Mouse (Mus musculus): ENCODE measurements at regions not wholly inside any gene's neighbourhood (a gene's known extent, or its start where the extent isn't known, plus 50 kb on each side); places are given as distances from the start of the nearest gene placed in this dataset.

DNA sequence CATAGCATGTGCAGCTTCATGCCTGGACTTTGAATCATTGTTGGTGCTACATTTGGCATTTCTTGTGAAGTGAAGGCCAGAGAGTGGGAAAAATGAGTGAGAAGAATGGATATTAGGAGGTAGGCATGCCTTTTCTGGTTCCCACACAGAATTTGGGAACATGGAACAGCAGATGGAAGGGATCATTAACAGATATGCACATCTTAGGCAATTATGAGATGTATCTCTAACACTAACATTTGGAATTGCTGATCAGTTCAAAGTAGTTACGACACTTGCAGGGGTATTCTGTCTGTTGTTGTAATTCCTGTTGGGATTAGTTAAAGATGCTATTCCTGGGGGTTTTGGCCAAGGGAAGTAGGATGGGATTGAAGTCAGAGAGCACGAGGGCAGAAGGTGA lies 2164.4 kb downstream of the 4930444P10Rik start:
- DNase-seq (ENCODE audit: low spot score) (no peak), ATAC-seq (ENCODE audit: insufficient number of reproducible peaks, low FRiP score, low TSS enrichment, low read depth) (no peak)
- H3K36me3 ChIP-seq (ENCODE audit: control insufficient read depth, insufficient read depth, low read length), result no peaks in the 10 kb centered on the region
- no peaks in the 10 kb centered on the region for H3K4me1 ChIP-seq (ENCODE audit: control insufficient read depth, insufficient read depth, low read length)
- H3K9me3 ChIP-seq (ENCODE audit: control insufficient read depth, low read length), result no peaks in the 10 kb centered on the region
- 84% methylated on average over 2 of the region's 2 CpGs for WGBS
- no peaks in the 10 kb centered on the region for H3K27me3 ChIP-seq (ENCODE audit: control insufficient read depth, insufficient read depth, low read length)
- H3K27ac ChIP-seq (replicated peaks; ENCODE audit: low read depth, low read length), result no peak overlapping the region
- no peak overlapping the region for H3K9ac ChIP-seq (ENCODE audit: low read length)
- no peak overlapping the region for H3K4me3 ChIP-seq (ENCODE audit: low read depth, low read length)
- H3K4me2 ChIP-seq (ENCODE audit: low read depth, severe bottlenecking), result no peak overlapping the region

DNA sequence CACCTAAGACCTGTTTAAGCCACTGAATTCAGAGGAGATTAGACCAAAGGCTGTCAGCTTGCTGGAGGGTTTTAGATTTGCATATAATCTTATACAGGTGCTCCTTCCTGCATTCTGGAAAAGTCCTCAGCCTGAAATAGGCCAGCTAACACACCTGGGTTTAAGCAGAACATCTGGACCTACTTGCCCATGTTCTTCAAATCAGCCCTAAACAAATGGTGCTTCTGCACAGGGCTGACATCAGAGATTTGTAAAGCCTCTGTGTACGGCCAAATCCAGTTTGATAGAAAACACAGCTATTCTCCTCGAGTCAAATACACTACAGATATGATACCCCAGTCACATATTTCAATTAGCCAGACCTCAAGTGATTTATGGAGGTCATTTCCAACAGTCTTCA lies 2165.2 kb downstream of the 4930444P10Rik start:
- peak; percentile 68; the same call in 1 of the 2 replicates for ATAC-seq (ENCODE audit: insufficient number of reproducible peaks, low FRiP score, low TSS enrichment, low read depth)
- Histone ChIP-seq H3K27me3 (ENCODE audit: control insufficient read depth, insufficient read depth, low read length) (no peaks in the 10 kb centered on the region), H3K36me3 (ENCODE audit: control insufficient read depth, insufficient read depth, low read length) (no peaks in the 10 kb centered on the region), H3K4me1 (ENCODE audit: control insufficient read depth, insufficient read depth, low read length) (no peaks in the 10 kb centered on the region), H3K9ac (ENCODE audit: low read length) (no peak overlapping the region), H3K27ac (replicated peaks; ENCODE audit: low read depth, low read length) (no peak overlapping the region), H3K4me3 (ENCODE audit: low read depth, low read length) (no peak overlapping the region), H3K9me3 (ENCODE audit: control insufficient read depth, low read length) (no peaks in the 10 kb centered on the region), H3K4me2 (ENCODE audit: low read depth, severe bottlenecking) (no peak overlapping the region)
- WGBS, result 13% methylated on average over 2 of the region's 2 CpGs
- DNase-seq (ENCODE audit: low spot score), result peak; percentile 56

DNA sequence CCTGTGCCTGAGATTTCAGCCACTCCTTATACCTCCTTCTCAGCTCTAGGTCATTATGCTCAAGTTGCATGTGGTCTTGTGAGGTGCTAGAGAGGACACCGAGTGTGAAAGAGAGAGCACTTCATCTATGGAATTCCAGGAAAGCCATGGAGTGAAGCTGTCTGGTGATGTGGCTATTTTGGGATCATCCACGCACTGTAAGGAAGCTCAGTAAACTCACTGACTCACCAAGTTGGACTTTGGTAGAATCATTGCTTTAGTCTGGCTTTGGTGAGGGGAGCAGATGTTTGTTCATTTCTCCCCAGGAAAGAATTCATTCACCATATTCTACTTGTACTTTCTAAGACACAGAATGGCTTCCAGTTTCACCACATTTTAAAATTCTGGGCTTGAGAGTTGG lies 2167.1 kb downstream of the 4930444P10Rik start:
- Histone ChIP-seq H3K27ac (replicated peaks; ENCODE audit: low read depth, low read length) (no peak overlapping the region), H3K9me3 (ENCODE audit: control insufficient read depth, low read length) (no peaks in the 10 kb centered on the region), H3K36me3 (ENCODE audit: control insufficient read depth, insufficient read depth, low read length) (no peaks in the 10 kb centered on the region), H3K9ac (ENCODE audit: low read length) (no peak overlapping the region), H3K4me1 (ENCODE audit: control insufficient read depth, insufficient read depth, low read length) (no peaks in the 10 kb centered on the region), H3K27me3 (ENCODE audit: control insufficient read depth, insufficient read depth, low read length) (no peaks in the 10 kb centered on the region), H3K4me3 (ENCODE audit: low read depth, low read length) (no peak overlapping the region), H3K4me2 (ENCODE audit: low read depth, severe bottlenecking) (no peak overlapping the region)
- WGBS, result 91% methylated on average over 2 of the region's 2 CpGs
- DNase-seq (ENCODE audit: low spot score) (no peak), ATAC-seq (ENCODE audit: insufficient number of reproducible peaks, low FRiP score, low TSS enrichment, low read depth) (no peak)

DNA sequence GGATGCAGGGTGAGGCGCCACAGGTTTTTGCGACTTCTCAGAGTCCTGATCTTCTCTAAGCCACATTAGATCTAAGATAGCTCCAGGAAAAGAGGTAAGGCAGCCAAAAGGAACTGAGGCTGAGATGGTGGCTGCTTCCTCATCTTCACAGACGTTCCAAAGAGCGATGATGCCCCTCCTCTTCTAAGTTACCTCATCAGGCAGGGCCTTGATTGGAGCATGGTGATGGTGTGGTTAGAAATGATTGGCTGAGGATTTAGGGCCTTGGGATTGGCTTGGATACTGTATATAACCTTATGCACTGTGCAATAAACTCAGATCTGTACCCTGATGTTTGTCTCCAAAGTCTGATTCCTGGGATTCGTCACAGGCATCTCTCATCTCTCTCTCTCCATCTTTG lies 2177.9 kb downstream of the 4930444P10Rik start:
- Histone ChIP-seq H3K27me3 (ENCODE audit: control insufficient read depth, insufficient read depth, low read length) (no peaks in the 10 kb centered on the region), H3K4me2 (ENCODE audit: low read depth, severe bottlenecking) (no peak overlapping the region), H3K9ac (ENCODE audit: low read length) (no peak overlapping the region), H3K36me3 (ENCODE audit: control insufficient read depth, insufficient read depth, low read length) (no peaks in the 10 kb centered on the region), H3K27ac (replicated peaks; ENCODE audit: low read depth, low read length) (no peak overlapping the region), H3K4me1 (ENCODE audit: control insufficient read depth, insufficient read depth, low read length) (no peaks in the 10 kb centered on the region), H3K4me3 (ENCODE audit: low read depth, low read length) (no peak overlapping the region), H3K9me3 (ENCODE audit: control insufficient read depth, low read length) (no peaks in the 10 kb centered on the region)
- 88% methylated on average over 5 of the region's 5 CpGs for WGBS
- DNase-seq (ENCODE audit: low spot score) (no peak), ATAC-seq (ENCODE audit: insufficient number of reproducible peaks, low FRiP score, low TSS enrichment, low read depth) (no peak)

DNA sequence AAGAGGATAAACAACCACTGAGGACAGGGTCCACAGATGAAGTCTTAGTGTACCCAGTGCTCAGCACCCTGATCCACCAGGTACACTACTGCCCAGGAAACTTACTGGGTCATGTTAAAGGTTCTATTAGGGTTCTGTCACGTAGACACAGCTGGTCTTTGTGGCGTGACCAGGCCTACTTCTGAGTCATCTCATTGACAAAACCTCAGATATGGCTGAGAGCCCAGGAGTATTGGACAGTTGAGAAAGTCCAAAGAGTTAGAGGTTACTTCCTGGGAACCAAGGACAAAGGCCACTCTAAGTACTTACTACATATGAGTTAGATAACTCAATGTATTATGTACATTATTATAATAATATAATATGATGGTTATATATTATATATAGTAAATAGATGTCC lies 2214.0 kb downstream of the 4930444P10Rik start:
- Histone ChIP-seq H3K9me3 (ENCODE audit: control insufficient read depth, low read length) (no peaks in the 10 kb centered on the region; the same call in 1 of the 2 replicates), H3K4me1 (ENCODE audit: control insufficient read depth, insufficient read depth, low read length) (no peaks in the 10 kb centered on the region), H3K4me3 (ENCODE audit: low read depth, low read length) (no peak overlapping the region), H3K4me2 (ENCODE audit: low read depth, severe bottlenecking) (no peak overlapping the region), H3K27ac (replicated peaks; ENCODE audit: low read depth, low read length) (no peak overlapping the region), H3K36me3 (ENCODE audit: control insufficient read depth, insufficient read depth, low read length) (no peaks in the 10 kb centered on the region), H3K9ac (ENCODE audit: low read length) (no peak overlapping the region), H3K27me3 (ENCODE audit: control insufficient read depth, insufficient read depth, low read length) (no peaks in the 10 kb centered on the region)
- ATAC-seq (ENCODE audit: insufficient number of reproducible peaks, low FRiP score, low TSS enrichment, low read depth), result no peak
- WGBS, result 90% methylated on average over 2 of the region's 2 CpGs
- no peak for DNase-seq (ENCODE audit: low spot score)

DNA sequence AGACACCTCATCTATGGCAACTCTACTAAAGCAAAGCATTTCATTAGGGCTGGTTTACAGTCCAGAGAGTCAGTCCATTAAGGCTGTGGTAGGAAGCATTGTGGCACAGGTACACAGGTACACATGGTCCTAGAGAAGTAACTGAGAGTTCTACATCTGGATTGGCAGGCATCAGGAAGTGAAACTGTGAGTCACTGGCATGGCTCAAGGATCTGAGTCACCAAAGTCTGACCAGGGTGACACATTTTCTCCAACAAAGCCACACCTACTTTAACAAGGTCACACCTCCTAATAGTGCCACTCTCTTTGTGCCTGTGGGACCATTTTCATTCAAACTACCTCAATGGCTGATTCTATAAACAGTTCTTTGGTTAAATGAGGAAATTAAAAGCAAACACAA lies 2219.2 kb downstream of the 4930444P10Rik start:
- Histone ChIP-seq H3K4me1 (ENCODE audit: control insufficient read depth, insufficient read depth, low read length) (no peaks in the 10 kb centered on the region), H3K9me3 (ENCODE audit: control insufficient read depth, low read length) (no peaks in the 10 kb centered on the region), H3K4me2 (ENCODE audit: low read depth, severe bottlenecking) (no peak overlapping the region), H3K27ac (replicated peaks; ENCODE audit: low read depth, low read length) (no peak overlapping the region), H3K4me3 (ENCODE audit: low read depth, low read length) (no peak overlapping the region), H3K27me3 (ENCODE audit: control insufficient read depth, insufficient read depth, low read length) (no peaks in the 10 kb centered on the region), H3K9ac (ENCODE audit: low read length) (no peak overlapping the region), H3K36me3 (ENCODE audit: control insufficient read depth, insufficient read depth, low read length) (no peaks in the 10 kb centered on the region)
- no peak for ATAC-seq (ENCODE audit: insufficient number of reproducible peaks, low FRiP score, low TSS enrichment, low read depth)
- DNase-seq (ENCODE audit: low spot score), result no peak

DNA sequence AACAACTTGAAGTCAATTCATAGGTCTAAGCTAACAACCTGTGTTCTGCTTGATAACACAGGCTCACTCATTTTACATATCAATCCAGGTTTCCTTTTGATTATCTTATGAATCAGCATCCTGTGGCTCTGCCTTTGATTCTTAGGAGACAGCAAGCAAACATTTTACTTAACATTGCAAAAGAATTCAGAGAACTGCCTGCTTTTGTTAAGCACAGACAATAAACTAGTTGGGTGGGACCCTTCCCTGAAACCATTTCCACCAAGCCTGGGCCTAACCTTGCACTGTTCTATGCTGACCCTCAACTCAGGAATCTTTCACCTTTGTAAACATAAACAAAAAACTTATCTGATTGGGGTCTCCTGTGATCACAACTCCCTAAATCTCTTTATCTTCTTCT lies 2220.6 kb downstream of the 4930444P10Rik start:
- Histone ChIP-seq H3K4me2 (ENCODE audit: low read depth, severe bottlenecking) (no peak overlapping the region), H3K9me3 (ENCODE audit: control insufficient read depth, low read length) (no peaks in the 10 kb centered on the region), H3K9ac (ENCODE audit: low read length) (no peak overlapping the region), H3K36me3 (ENCODE audit: control insufficient read depth, insufficient read depth, low read length) (no peaks in the 10 kb centered on the region), H3K27ac (replicated peaks; ENCODE audit: low read depth, low read length) (no peak overlapping the region), H3K4me1 (ENCODE audit: control insufficient read depth, insufficient read depth, low read length) (no peaks in the 10 kb centered on the region), H3K4me3 (ENCODE audit: low read depth, low read length) (no peak overlapping the region), H3K27me3 (ENCODE audit: control insufficient read depth, insufficient read depth, low read length) (no peaks in the 10 kb centered on the region)
- ATAC-seq (ENCODE audit: insufficient number of reproducible peaks, low FRiP score, low TSS enrichment, low read depth) (no peak), DNase-seq (ENCODE audit: low spot score) (no peak)

DNA sequence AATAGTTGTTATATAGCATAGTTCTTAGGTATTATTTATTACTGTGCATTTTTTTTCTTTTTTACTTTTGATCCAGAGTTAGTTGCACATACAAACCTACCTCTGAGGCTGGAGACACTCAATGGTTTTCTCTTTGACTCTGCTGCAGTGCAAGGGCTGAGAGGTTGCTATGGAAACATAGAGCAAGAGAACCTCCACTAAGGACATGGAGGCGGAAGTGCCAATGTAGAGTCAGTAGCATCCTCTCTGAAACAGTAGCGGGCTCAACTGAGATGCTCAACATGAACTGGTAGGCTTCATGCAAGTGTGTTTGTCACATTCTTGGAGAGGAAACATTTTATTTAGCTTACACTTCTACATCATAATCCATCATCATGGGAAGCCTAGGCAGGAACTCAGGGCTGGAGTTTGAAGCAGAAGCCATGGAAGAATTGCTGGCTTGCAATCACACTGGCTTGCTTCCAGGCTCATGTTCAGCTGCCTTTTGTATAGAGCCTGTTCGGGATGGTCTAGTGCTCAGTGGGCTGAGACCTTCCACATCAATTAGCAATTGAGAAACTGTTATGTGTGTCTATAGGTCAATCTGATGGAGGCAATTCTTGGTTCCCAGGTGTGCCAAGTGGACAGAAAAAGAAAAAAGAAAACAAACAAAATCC lies 2222.4 kb downstream of the 4930444P10Rik start:
- H3K9ac ChIP-seq (ENCODE audit: low read length), result no peak overlapping the region
- H3K4me2 ChIP-seq (ENCODE audit: low read depth, severe bottlenecking), result no peak overlapping the region
- DNase-seq (ENCODE audit: low spot score), result no peak
- ATAC-seq (ENCODE audit: insufficient number of reproducible peaks, low FRiP score, low TSS enrichment, low read depth), result no peak
- no peak overlapping the region for H3K27ac ChIP-seq (replicated peaks; ENCODE audit: low read depth, low read length)
- H3K9me3 ChIP-seq (ENCODE audit: control insufficient read depth, low read length), result no peaks in the 10 kb centered on the region
- H3K27me3 ChIP-seq (ENCODE audit: control insufficient read depth, insufficient read depth, low read length), result no peaks in the 10 kb centered on the region
- no peaks in the 10 kb centered on the region for H3K36me3 ChIP-seq (ENCODE audit: control insufficient read depth, insufficient read depth, low read length)
- H3K4me1 ChIP-seq (ENCODE audit: control insufficient read depth, insufficient read depth, low read length), result no peaks in the 10 kb centered on the region
- no peak overlapping the region for H3K4me3 ChIP-seq (ENCODE audit: low read depth, low read length)
- 90% methylated on average over 3 of the region's 3 CpGs for whole genome bisulfite sequencing

DNA sequence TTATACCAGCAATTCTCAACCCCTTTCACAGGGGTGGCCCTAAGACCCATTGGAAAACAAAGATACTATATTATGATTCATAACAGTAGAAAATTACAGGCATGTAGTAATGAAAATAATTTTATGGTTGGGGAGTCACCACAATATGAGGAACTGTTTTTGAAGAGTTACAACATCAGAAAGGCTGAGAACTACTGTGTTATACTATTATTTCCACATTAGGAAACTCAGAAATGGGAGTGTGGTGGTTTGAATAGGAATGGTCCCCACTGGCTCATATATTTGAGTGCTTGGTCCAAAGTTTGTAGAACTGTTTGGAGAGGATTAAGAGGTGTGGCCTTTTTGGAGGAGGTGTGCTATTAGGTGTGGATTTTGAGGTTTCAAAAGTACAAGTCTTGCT lies 2227.4 kb downstream of the 4930444P10Rik start:
- H3K27ac ChIP-seq (replicated peaks; ENCODE audit: low read depth, low read length), result no peak overlapping the region
- H3K9ac ChIP-seq (ENCODE audit: low read length), result no peak overlapping the region
- H3K9me3 ChIP-seq (ENCODE audit: control insufficient read depth, low read length), result no peaks in the 10 kb centered on the region
- no peak overlapping the region for H3K4me2 ChIP-seq (ENCODE audit: low read depth, severe bottlenecking)
- H3K4me1 ChIP-seq (ENCODE audit: control insufficient read depth, insufficient read depth, low read length), result peaks cover 6% of the 10 kb centered on the region; the same call in 1 of the 2 replicates
- H3K36me3 ChIP-seq (ENCODE audit: control insufficient read depth, insufficient read depth, low read length), result no peaks in the 10 kb centered on the region
- H3K27me3 ChIP-seq (ENCODE audit: control insufficient read depth, insufficient read depth, low read length), result no peaks in the 10 kb centered on the region
- DNase-seq (ENCODE audit: low spot score) (no peak), ATAC-seq (ENCODE audit: insufficient number of reproducible peaks, low FRiP score, low TSS enrichment, low read depth) (no peak)
- no peak overlapping the region for H3K4me3 ChIP-seq (ENCODE audit: low read depth, low read length)
